Mouse (Mus musculus): Measurements from ENCODE around the gene Acot11. TPM values are rescaled to one million over a fixed set of nuclear protein-coding genes. Genes with fewer than 3 reads are reported as not detected.
"Not testable (repeated sequence)": the region's sequence is repeated elsewhere in the genome, so short reads cannot be mapped to it uniquely, and the experiment has no call there.

Acot11 gene
- polyA plus RNA-seq, 1 experiment: 6.6 TPM

- H3K4me3 ChIP-seq (ENCODE audit: insufficient read depth, low read length): no peak overlapping the region
- TF ChIP-seq CTCF (IDR thresholded peaks at IDR 0.05; ENCODE audit: low read depth, low read length): no peak
- no peak for TF ChIP-seq POLR2A (IDR thresholded peaks at IDR 0.05; ENCODE audit: borderline replicate concordance, low read depth, low read length)
- no peak overlapping the region for H3K27ac ChIP-seq (ENCODE audit: insufficient read depth, low read depth, low read length)
- no peaks in the 10 kb centered on the region for H3K4me1 ChIP-seq (ENCODE audit: control insufficient read depth, insufficient read depth, low read length)
Measured at GRCm38 (mm10) chr4:106747001-106747580, 57.7 kb downstream of the Acot11 start.

- H3K4me3 ChIP-seq (ENCODE audit: insufficient read depth, low read length): no peak overlapping the region
- H3K27ac ChIP-seq (ENCODE audit: insufficient read depth, low read depth, low read length): no peak overlapping the region
- H3K4me1 ChIP-seq (ENCODE audit: control insufficient read depth, insufficient read depth, low read length): no peaks in the 10 kb centered on the region
- no peak for TF ChIP-seq CTCF (IDR thresholded peaks at IDR 0.05; ENCODE audit: low read depth, low read length)
- TF ChIP-seq POLR2A (IDR thresholded peaks at IDR 0.05; ENCODE audit: borderline replicate concordance, low read depth, low read length): no peak
Measured at GRCm38 (mm10) chr4:106745862-106746261, 58.9 kb downstream of the Acot11 start.

- Histone ChIP-seq H3K4me1 (ENCODE audit: control insufficient read depth, insufficient read depth, low read length) (no peaks in the 10 kb centered on the region), H3K4me3 (ENCODE audit: insufficient read depth, low read length) (no peak overlapping the region), H3K27ac (ENCODE audit: insufficient read depth, low read depth, low read length) (no peak overlapping the region)
- TF ChIP-seq CTCF (IDR thresholded peaks at IDR 0.05; ENCODE audit: low read depth, low read length) (no peak), POLR2A (IDR thresholded peaks at IDR 0.05; ENCODE audit: borderline replicate concordance, low read depth, low read length) (no peak)
Measured at GRCm38 (mm10) chr4:106737904-106738303, 66.9 kb downstream of the Acot11 start.

- not testable (repeated sequence) for H3K4me3 ChIP-seq (ENCODE audit: insufficient read depth, low read length)
Measured at GRCm38 (mm10) chr4:106736884-106737283, 67.9 kb downstream of the Acot11 start.

GRCm38 (mm10) chr4:106733636-106734035, 71.2 kb downstream of the Acot11 start, which contains the start of gene Fam151a:
TSS of gene Fam151a (plus strand) at chr4:106733889.
- Histone ChIP-seq H3K4me1 (ENCODE audit: control insufficient read depth, insufficient read depth, low read length) (no peaks in the 10 kb centered on the region), H3K27ac (ENCODE audit: insufficient read depth, low read depth, low read length) (no peak within 1 kb of the TSS), H3K4me3 (ENCODE audit: insufficient read depth, low read length) (no peak within 1 kb of the TSS)
- no peak for TF ChIP-seq CTCF (IDR thresholded peaks at IDR 0.05; ENCODE audit: low read depth, low read length)
- TF ChIP-seq POLR2A (IDR thresholded peaks at IDR 0.05; ENCODE audit: borderline replicate concordance, low read depth, low read length): no peak

More at GRCm38 (mm10) chr4:106736884-106737283, 67.9 kb downstream of the Acot11 start:
- H3K4me1 ChIP-seq (ENCODE audit: control insufficient read depth, insufficient read depth, low read length); H3K27ac ChIP-seq (ENCODE audit: insufficient read depth, low read depth, low read length): not testable (repeated sequence)

- no peaks in the 10 kb centered on the region for H3K4me1 ChIP-seq (ENCODE audit: control insufficient read depth, insufficient read depth, low read length)
- TF ChIP-seq CTCF (IDR thresholded peaks at IDR 0.05; ENCODE audit: low read depth, low read length) (no peak), POLR2A (IDR thresholded peaks at IDR 0.05; ENCODE audit: borderline replicate concordance, low read depth, low read length) (no peak)
- no peak within 1 kb of the TSS for H3K4me3 ChIP-seq (ENCODE audit: insufficient read depth, low read length)
- no peak within 1 kb of the TSS for H3K27ac ChIP-seq (ENCODE audit: insufficient read depth, low read depth, low read length)
Measured at GRCm38 (mm10) chr4:106730814-106731213, 74.0 kb downstream of the Acot11 start, which contains the start of gene Mroh7. TSS of gene Mroh7 (minus strand) at chr4:106730925.

GRCm38 (mm10) chr4:106720631-106721030, 84.2 kb downstream of the Acot11 start:
- 0 out of 2 replicates have a peak, but pooled peaks cover 2% of the 10 kb centered on the region for H3K4me1 ChIP-seq (ENCODE audit: control insufficient read depth, insufficient read depth, low read length)
- H3K4me3 ChIP-seq (ENCODE audit: insufficient read depth, low read length): no peak overlapping the region
- TF ChIP-seq POLR2A (IDR thresholded peaks at IDR 0.05; ENCODE audit: borderline replicate concordance, low read depth, low read length) (no peak), CTCF (IDR thresholded peaks at IDR 0.05; ENCODE audit: low read depth, low read length) (no peak)
- no peak overlapping the region for H3K27ac ChIP-seq (ENCODE audit: insufficient read depth, low read depth, low read length)

- no peak overlapping the region for H3K27ac ChIP-seq (ENCODE audit: insufficient read depth, low read depth, low read length)
- no peaks in the 10 kb centered on the region for H3K4me1 ChIP-seq (ENCODE audit: control insufficient read depth, insufficient read depth, low read length)
- TF ChIP-seq CTCF (IDR thresholded peaks at IDR 0.05; ENCODE audit: low read depth, low read length) (no peak), POLR2A (IDR thresholded peaks at IDR 0.05; ENCODE audit: borderline replicate concordance, low read depth, low read length) (no peak)
- no peak overlapping the region for H3K4me3 ChIP-seq (ENCODE audit: insufficient read depth, low read length)
Measured at GRCm38 (mm10) chr4:106713622-106714021, 91.2 kb downstream of the Acot11 start.

- Histone ChIP-seq H3K4me3 (ENCODE audit: insufficient read depth, low read length) (no peak overlapping the region), H3K4me1 (ENCODE audit: control insufficient read depth, insufficient read depth, low read length) (no peaks in the 10 kb centered on the region), H3K27ac (ENCODE audit: insufficient read depth, low read depth, low read length) (no peak overlapping the region)
- TF ChIP-seq POLR2A (IDR thresholded peaks at IDR 0.05; ENCODE audit: borderline replicate concordance, low read depth, low read length) (no peak), CTCF (IDR thresholded peaks at IDR 0.05; ENCODE audit: low read depth, low read length) (peak; percentile 73)
Measured at GRCm38 (mm10) chr4:106708408-106708807, 96.4 kb downstream of the Acot11 start.

GRCm38 (mm10) chr4:106707957-106708356, 96.8 kb downstream of the Acot11 start:
- H3K4me3 ChIP-seq (ENCODE audit: insufficient read depth, low read length): no peak overlapping the region
- no peak overlapping the region for H3K27ac ChIP-seq (ENCODE audit: insufficient read depth, low read depth, low read length)
- TF ChIP-seq POLR2A (IDR thresholded peaks at IDR 0.05; ENCODE audit: borderline replicate concordance, low read depth, low read length) (no peak), CTCF (IDR thresholded peaks at IDR 0.05; ENCODE audit: low read depth, low read length) (no peak)
- no peaks in the 10 kb centered on the region for H3K4me1 ChIP-seq (ENCODE audit: control insufficient read depth, insufficient read depth, low read length)

Data from bone marrow macrophage, adult 2 months (primary cell).